Mouse (Mus musculus): ENCODE data around the gene Alkbh5.

DNA sequence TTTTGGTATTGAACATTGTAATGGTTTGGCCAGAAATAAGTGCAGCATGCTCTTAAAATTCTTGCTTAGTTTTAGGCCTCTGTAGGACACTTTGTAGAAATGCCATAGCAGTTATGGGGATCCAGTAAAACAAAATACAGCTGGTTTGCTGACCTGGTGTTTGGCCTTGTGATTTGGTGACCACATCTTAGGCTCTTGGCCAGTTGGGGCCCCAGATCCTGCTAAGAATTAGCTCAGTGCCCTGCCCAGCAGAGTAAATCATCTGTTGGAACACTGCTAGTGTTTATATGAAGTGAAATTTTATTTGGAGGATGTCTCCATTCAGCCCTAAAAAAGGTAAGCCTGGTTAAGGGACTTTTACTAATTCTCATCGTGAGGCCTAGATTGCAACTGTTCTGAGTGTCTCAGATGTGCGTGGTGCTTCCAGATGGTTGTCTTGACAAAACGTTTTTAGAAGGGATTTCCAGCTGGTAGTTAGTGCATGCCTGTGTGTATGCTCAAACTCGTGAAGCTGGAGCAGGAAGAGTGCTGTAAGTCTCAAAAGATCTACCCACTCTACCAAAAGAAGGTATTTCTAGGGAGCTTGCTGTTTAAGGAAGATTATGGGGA lies 3.9 kb downstream of the Alkbh5 start:
- TF ChIP-seq E2F4 (IDR thresholded peaks at IDR 0.05; ENCODE audit: insufficient replicate concordance, low read depth, low read length) (no peak), NRF1 (IDR thresholded peaks at IDR 0.05; ENCODE audit: low read depth, low read length) (no peak), USF2 (conservative IDR thresholded peaks at IDR 0.05; ENCODE audit: low read depth, low read length) (no peak), MEF2A (IDR thresholded peaks at IDR 0.05; ENCODE audit: borderline replicate concordance, low read depth, low read length) (no peak), MAFK (IDR thresholded peaks at IDR 0.05; ENCODE audit: insufficient replicate concordance, low read length) (no peak), CTCF (conservative IDR thresholded peaks at IDR 0.05 in 1 of 2, IDR thresholded peaks at IDR 0.05 in 1 of 2; ENCODE audit: low read depth in 2 of 2, low read length in 2 of 2) (no peak), GABPA (IDR thresholded peaks at IDR 0.05; ENCODE audit: insufficient replicate concordance, low read depth, low read length) (no peak), MXI1 (IDR thresholded peaks at IDR 0.05; ENCODE audit: low read depth, low read length) (peak; percentile 65; the same call in 1 of the 2 replicates), POLR2A (IDR thresholded peaks at IDR 0.05; ENCODE audit: low read depth, low read length) (no peak), TBP (conservative IDR thresholded peaks at IDR 0.05; ENCODE audit: low read depth, low read length) (no peak), ELF1 (IDR thresholded peaks at IDR 0.05; ENCODE audit: low read depth, low read length) (no peak), RCOR1 (conservative IDR thresholded peaks at IDR 0.05; ENCODE audit: low read depth, low read length) (no peak), ZNF384 (IDR thresholded peaks at IDR 0.05; ENCODE audit: low read depth, low read length) (no peak), BHLHE40 (IDR thresholded peaks at IDR 0.05; ENCODE audit: low read depth, low read length) (no peak)

Measured in CH12.LX (cell line).